Mouse (Mus musculus): ENCODE results near the gene 4930524J08Rik. TPM values are rescaled to one million over a fixed set of nuclear protein-coding genes. Genes with fewer than 3 reads are reported as not detected.

The 4930524J08Rik gene
- polyA plus RNA-seq, 1 experiment from 2014 or later, result 3.6 TPM

DNA sequence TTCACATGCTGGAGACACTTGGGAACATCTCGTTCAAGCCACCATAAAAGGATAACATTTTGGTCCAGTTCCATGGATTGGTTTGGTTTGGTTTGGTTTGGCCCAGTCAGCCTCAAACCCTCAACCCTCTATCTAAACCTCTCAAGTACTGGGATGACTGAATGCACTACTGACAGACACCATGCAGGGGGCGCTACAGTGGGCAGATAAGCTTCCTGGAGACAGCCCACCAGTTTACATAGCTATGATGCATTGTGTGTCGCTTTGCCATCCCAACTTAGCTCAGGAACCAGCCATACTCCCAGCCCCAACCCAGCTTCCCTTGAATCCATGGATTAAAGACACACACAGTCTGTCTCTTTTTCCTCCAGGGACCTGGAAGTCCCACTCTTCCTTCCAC, 29.6 kb downstream of the 4930524J08Rik start:
- Histone ChIP-seq H3K27ac (ENCODE audit: low read depth, low read length) (no peak overlapping the region), H3K4me2 (replicated peaks; ENCODE audit: low read depth, low read length) (no peak overlapping the region), H3K36me3 (ENCODE audit: control insufficient read depth, insufficient read depth, low read length) (no peaks in the 10 kb centered on the region), H3K9ac (ENCODE audit: low read depth, low read length) (no peak overlapping the region), H3K9me3 (ENCODE audit: control insufficient read depth, low read length) (no peaks in the 10 kb centered on the region), H3K4me3 (ENCODE audit: low read depth, low read length) (no peak overlapping the region), H3K4me1 (replicated peaks; ENCODE audit: control insufficient read depth, insufficient read depth, low read length) (no peaks in the 10 kb centered on the region), H3K27me3 (ENCODE audit: control insufficient read depth, insufficient read depth, low read length) (no peaks in the 10 kb centered on the region)
- DNase-seq (ENCODE audit: low spot score) (no peak), ATAC-seq (ENCODE audit: low FRiP score) (no peak)
- WGBS, result 55% methylated on average over 3 of the region's 3 CpGs

DNA sequence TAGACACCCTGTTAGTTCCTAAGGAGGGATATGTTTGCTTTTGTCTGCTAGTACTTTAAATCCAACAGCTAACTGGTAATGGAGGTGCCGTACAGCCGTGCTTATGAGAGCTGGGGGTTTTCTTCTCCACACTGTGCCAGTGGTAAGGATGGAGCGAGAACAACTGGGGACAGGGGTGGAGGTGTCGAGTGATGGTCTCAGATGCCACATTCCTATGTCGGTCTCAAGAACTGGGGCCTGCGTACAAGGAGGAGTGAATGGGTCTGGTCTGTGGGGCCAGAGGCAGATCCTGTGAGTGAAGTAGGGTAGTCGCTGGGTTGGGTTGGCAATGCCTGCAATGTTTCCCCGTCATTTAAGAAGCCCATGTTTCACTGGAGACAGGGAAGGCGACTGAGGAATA, 33.7 kb downstream of the 4930524J08Rik start:
- no peak overlapping the region for H3K27ac ChIP-seq (ENCODE audit: low read depth, low read length)
- no peak for DNase-seq (ENCODE audit: low spot score)
- no peaks in the 10 kb centered on the region for H3K36me3 ChIP-seq (ENCODE audit: control insufficient read depth, insufficient read depth, low read length)
- H3K4me2 ChIP-seq (replicated peaks; ENCODE audit: low read depth, low read length), result no peak overlapping the region
- no peaks in the 10 kb centered on the region for H3K27me3 ChIP-seq (ENCODE audit: control insufficient read depth, insufficient read depth, low read length)
- 86% methylated on average over 9 of the region's 9 CpGs for WGBS
- no peak overlapping the region for H3K9ac ChIP-seq (ENCODE audit: low read depth, low read length)
- H3K9me3 ChIP-seq (ENCODE audit: control insufficient read depth, low read length), result no peaks in the 10 kb centered on the region
- no peak overlapping the region for H3K4me3 ChIP-seq (ENCODE audit: low read depth, low read length)
- no peak for ATAC-seq (ENCODE audit: low FRiP score)
- no peaks in the 10 kb centered on the region for H3K4me1 ChIP-seq (replicated peaks; ENCODE audit: control insufficient read depth, insufficient read depth, low read length)

DNA sequence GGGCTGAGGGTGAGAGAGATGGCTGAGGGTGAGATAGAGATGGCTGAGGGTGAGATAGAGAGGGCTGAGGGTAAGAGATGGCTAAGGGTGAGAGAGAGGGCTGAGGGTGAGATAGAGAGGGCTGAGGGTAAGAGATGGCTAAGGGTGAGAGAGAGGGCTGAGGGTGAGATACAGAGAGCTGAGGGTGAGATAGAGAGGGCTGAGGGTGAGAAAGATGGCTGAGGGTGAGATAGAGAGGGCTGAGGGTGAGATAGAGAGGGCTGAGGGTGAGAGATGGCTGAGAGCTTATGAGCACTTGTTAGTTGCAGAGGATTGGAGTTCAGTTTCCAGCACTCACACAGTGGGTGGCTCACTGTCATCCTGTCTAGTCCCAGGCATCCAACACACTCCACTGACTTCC, 41.2 kb downstream of the 4930524J08Rik start:
- ATAC-seq (ENCODE audit: low FRiP score) (no peak), DNase-seq (ENCODE audit: low spot score) (no peak)
- H3K4me2 ChIP-seq (replicated peaks; ENCODE audit: low read depth, low read length), result no peak overlapping the region
- H3K4me3 ChIP-seq (ENCODE audit: low read depth, low read length), result no peak overlapping the region
- no peak overlapping the region for H3K9ac ChIP-seq (ENCODE audit: low read depth, low read length)
- H3K4me1 ChIP-seq (replicated peaks; ENCODE audit: control insufficient read depth, insufficient read depth, low read length), result no peaks in the 10 kb centered on the region
- H3K27me3 ChIP-seq (ENCODE audit: control insufficient read depth, insufficient read depth, low read length), result no peaks in the 10 kb centered on the region
- no peak overlapping the region for H3K27ac ChIP-seq (ENCODE audit: low read depth, low read length)
- no peaks in the 10 kb centered on the region for H3K9me3 ChIP-seq (ENCODE audit: control insufficient read depth, low read length)
- no peaks in the 10 kb centered on the region for H3K36me3 ChIP-seq (ENCODE audit: control insufficient read depth, insufficient read depth, low read length)

DNA sequence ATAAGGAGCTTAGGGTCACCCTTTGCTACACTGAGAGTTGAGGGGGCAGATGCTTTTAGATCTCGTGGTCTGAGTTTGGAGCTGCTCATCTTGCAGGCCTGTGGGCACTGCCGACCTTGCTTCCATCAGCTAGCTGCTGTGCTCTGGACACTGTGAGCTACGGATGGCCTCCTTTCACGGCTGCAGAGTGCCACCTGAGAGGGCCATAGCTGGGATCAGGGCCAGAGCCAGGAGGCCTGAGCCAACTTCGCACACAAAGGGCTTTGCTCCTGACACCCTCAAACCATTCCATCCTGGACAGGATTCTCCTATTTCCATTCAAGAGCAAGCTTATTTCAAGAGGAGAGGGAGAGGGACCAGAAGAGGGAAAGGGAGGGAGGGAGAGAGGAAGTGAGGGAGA, 45.5 kb downstream of the 4930524J08Rik start:
- DNase-seq (ENCODE audit: low spot score), result no peak

DNA sequence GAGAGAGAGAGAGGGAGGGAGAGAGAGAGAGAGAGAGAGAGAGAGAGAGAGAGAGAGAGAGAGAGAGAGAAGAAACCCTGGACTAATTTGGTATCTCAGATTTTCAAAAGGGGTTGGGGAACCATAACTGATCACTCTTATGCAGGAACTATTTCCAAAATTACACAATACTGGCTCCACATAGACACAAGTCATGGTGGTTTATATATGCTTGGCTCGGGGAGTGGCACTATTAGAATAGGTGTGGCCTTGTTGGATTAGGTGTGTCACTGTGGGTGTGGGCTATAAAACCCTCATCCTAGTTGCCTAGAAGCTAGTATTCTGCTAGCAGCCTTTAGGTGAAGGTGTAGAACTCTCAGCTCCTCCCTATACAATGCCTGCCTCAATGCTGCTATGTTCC, 46.0 kb downstream of the 4930524J08Rik start:
- Histone ChIP-seq H3K27ac (ENCODE audit: low read depth, low read length) (no peak overlapping the region), H3K4me2 (replicated peaks; ENCODE audit: low read depth, low read length) (no peak overlapping the region), H3K36me3 (ENCODE audit: control insufficient read depth, insufficient read depth, low read length) (no peaks in the 10 kb centered on the region), H3K27me3 (ENCODE audit: control insufficient read depth, insufficient read depth, low read length) (no peaks in the 10 kb centered on the region), H3K9me3 (ENCODE audit: control insufficient read depth, low read length) (no peaks in the 10 kb centered on the region), H3K4me3 (ENCODE audit: low read depth, low read length) (no peak overlapping the region), H3K9ac (ENCODE audit: low read depth, low read length) (no peak overlapping the region), H3K4me1 (replicated peaks; ENCODE audit: control insufficient read depth, insufficient read depth, low read length) (no peaks in the 10 kb centered on the region)
- ATAC-seq (ENCODE audit: low FRiP score), result no peak
- 78% methylated on average over 1 of the region's 1 CpGs for WGBS
- no peak for DNase-seq (ENCODE audit: low spot score)

More for the DNA sequence above, 45.5 kb downstream of the 4930524J08Rik start:
- WGBS, result 80% methylated on average over 5 of the region's 5 CpGs
- Histone ChIP-seq H3K4me1 (replicated peaks; ENCODE audit: control insufficient read depth, insufficient read depth, low read length) (no peaks in the 10 kb centered on the region), H3K27ac (ENCODE audit: low read depth, low read length) (no peak overlapping the region), H3K9ac (ENCODE audit: low read depth, low read length) (no peak overlapping the region), H3K36me3 (ENCODE audit: control insufficient read depth, insufficient read depth, low read length) (no peaks in the 10 kb centered on the region), H3K4me3 (ENCODE audit: low read depth, low read length) (no peak overlapping the region), H3K4me2 (replicated peaks; ENCODE audit: low read depth, low read length) (no peak overlapping the region), H3K27me3 (ENCODE audit: control insufficient read depth, insufficient read depth, low read length) (no peaks in the 10 kb centered on the region), H3K9me3 (ENCODE audit: control insufficient read depth, low read length) (no peaks in the 10 kb centered on the region)
- no peak for ATAC-seq (ENCODE audit: low FRiP score)

Other genes starting within 250 kb of the 4930524J08Rik start
- 14.1 and 14.3 TPM in 2 replicates for gene Rasgef1b, start 250.0 kb upstream of the 4930524J08Rik start, polyA plus RNA-seq (2014; fragmentation: Nextera tagmentation; extraction: Ambion mirVana)
- gene Vamp9, start 72.8 kb upstream of the 4930524J08Rik start, polyA plus RNA-seq (2014; fragmentation: Nextera tagmentation; extraction: Ambion mirVana), result 0.24 and 0.60 TPM in 2 replicates
- gene Hnrnpd, start 123 bp upstream of the 4930524J08Rik start, polyA plus RNA-seq (2014; fragmentation: Nextera tagmentation; extraction: Ambion mirVana), result 253 and 281 TPM in 2 replicates
- gene Hnrnpdl, start 60.6 kb downstream of the 4930524J08Rik start, polyA plus RNA-seq (2014; fragmentation: Nextera tagmentation; extraction: Ambion mirVana), result 268 and 286 TPM in 2 replicates
- 47.6 and 48.8 TPM in 2 replicates for gene Enoph1, start 60.9 kb downstream of the 4930524J08Rik start, polyA plus RNA-seq (2014; fragmentation: Nextera tagmentation; extraction: Ambion mirVana)
- 3.1 and 3.6 TPM in 2 replicates for gene Tmem150c, start 180.7 kb downstream of the 4930524J08Rik start, polyA plus RNA-seq (2014; fragmentation: Nextera tagmentation; extraction: Ambion mirVana)